Mouse (Mus musculus) heart, embryonic 12.5 days (tissue): Measurements from ENCODE around the gene Tcl1b1. TPM values are rescaled to one million over a fixed set of nuclear protein-coding genes. Genes with fewer than 3 reads are reported as not detected.
"Not testable (repeated sequence)": the region's sequence is repeated elsewhere in the genome, so short reads cannot be mapped to it uniquely, and the experiment has no call there.

Source experiments
- ATAC-seq: fragments of 200-750 bp; cut with Nextera tagmentation; 2 replicates; pipeline ENCODE4 v1.8.0; 2017; ENCODE audit warnings: moderate TSS enrichment, moderate library complexity; ENCODE audit not compliant: insufficient number of reproducible peaks, low FRiP score
- H3K27ac ChIP-seq: fragments of 300-500 bp; sonication (generic); 2 replicates; pipeline ENCODE4 v1.5.1; 2016; ENCODE audit warnings: mild to moderate bottlenecking, moderate library complexity; ENCODE audit not compliant: poor library complexity, severe bottlenecking
- H3K27me3 ChIP-seq: fragments of 300-500 bp; sonication (generic); replicated peaks from 2 replicates; pipeline ENCODE4 v1.6.1; 2016; ENCODE audit warnings: mild to moderate bottlenecking, moderate library complexity
- H3K36me3 ChIP-seq: fragments of 300-500 bp; sonication (generic); 2 replicates; pipeline ENCODE4 v1.6.1; 2016; ENCODE audit warnings: mild to moderate bottlenecking, moderate library complexity
- H3K4me1 ChIP-seq: fragments of 300-500 bp; sonication (generic); replicated peaks from 2 replicates; pipeline ENCODE4 v1.6.1; 2016; ENCODE audit warnings: mild to moderate bottlenecking
- H3K4me2 ChIP-seq: fragments of 300-500 bp; sonication (generic); 2 replicates; pipeline ENCODE4 v1.6.1; 2016; ENCODE audit warnings: mild to moderate bottlenecking, moderate library complexity
- H3K4me3 ChIP-seq: fragments of 300-500 bp; sonication (generic); 2 replicates; pipeline ENCODE4 v1.5.1; 2016; ENCODE audit warnings: mild to moderate bottlenecking
- H3K9ac ChIP-seq: fragments of 300-500 bp; sonication (generic); 2 replicates; pipeline ENCODE4 v1.6.1; 2016; ENCODE audit warnings: mild to moderate bottlenecking, moderate library complexity
- H3K9me3 ChIP-seq: fragments of 300-500 bp; sonication (generic); replicated peaks from 2 replicates; pipeline ENCODE4 v1.6.1; 2016; ENCODE audit warnings: mild to moderate bottlenecking, moderate library complexity
- WGBS: fragments of 180-500 bp; shearing (Covaris S2); methylation state at CpG from one replicate; pipeline ENCODE4 v1.1.7; 2016; 5-methylcytosine and 5-hydroxymethylcytosine counted together
- polyA plus RNA-seq: library from polyadenylated mRNA; unstranded; fragments of >200 nt; fragmentation: Nextera tagmentation; extraction: Ambion mirVana; gene quantifications from 2 replicates; pipeline ENCODE4 v1.2.1, GENCODE M21; 2016

Gene Tcl1b1
- polyA plus RNA-seq, 1 experiment from 2014 or later = not detected

- Histone ChIP-seq H3K27ac (no peak overlapping the region), H3K4me2 (no peak overlapping the region), H3K9ac (no peak overlapping the region), H3K4me1 (no peaks in the 10 kb centered on the region), H3K36me3 (no peaks in the 10 kb centered on the region), H3K4me3 (no peak overlapping the region), H3K27me3 (no peaks in the 10 kb centered on the region), H3K9me3 (0 out of 2 replicates have a peak, but pooled peaks cover 3% of the 10 kb centered on the region)
- 83% methylated on average over 3 of the region's 3 CpGs for WGBS
- ATAC-seq = no peak
Measured at GRCm38 (mm10) chr12:105143096-105143495, 16.4 kb upstream of the Tcl1b1 start.

GRCm38 (mm10) chr12:105144928-105145327 lies 14.6 kb upstream of the Tcl1b1 start:
- not testable (repeated sequence) for H3K4me2 ChIP-seq, H3K4me1 ChIP-seq, H3K36me3 ChIP-seq, H3K9ac ChIP-seq, H3K27me3 ChIP-seq, H3K9me3 ChIP-seq, H3K4me3 ChIP-seq, H3K27ac ChIP-seq, ATAC-seq
- WGBS = 42% methylated on average over 1 of the region's 1 CpGs

DNA sequence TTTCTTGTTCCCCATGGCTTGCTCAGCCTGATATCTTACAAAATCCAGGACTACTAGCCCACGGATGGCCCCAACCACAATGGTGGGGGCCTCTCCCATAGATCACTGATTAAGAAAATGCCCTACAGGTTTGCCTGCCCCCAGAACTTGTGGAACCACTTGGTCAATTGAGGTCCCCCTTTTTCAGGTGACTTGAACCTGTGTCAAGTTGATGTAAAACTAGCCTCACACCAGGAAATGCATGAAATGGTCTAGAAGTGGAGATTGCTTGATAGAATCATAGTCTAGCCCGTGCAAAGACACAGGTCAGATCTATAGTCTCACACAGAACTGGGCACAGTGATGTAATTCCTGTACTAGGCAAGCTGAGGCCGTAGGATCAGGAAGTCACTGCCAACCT lies 13.8 kb upstream of the Tcl1b1 start, which contains the start of gene Tcl1b2:
TSS of gene Tcl1b2 (plus strand) at position 301 of the 400 bp plus-strand sequence.
- Histone ChIP-seq H3K9ac (no peak within 1 kb of the TSS), H3K36me3 (no peaks in the 10 kb centered on the region), H3K4me1 (no peaks in the 10 kb centered on the region), H3K27ac (no peak within 1 kb of the TSS), H3K27me3 (no peaks in the 10 kb centered on the region), H3K9me3 (0 out of 2 replicates have a peak, but pooled peaks cover 3% of the 10 kb centered on the region), H3K4me3 (no peak within 1 kb of the TSS), H3K4me2 (no peak within 1 kb of the TSS)
- 69% methylated on average over 3 of the region's 3 CpGs for WGBS
- ATAC-seq = no peak

DNA sequence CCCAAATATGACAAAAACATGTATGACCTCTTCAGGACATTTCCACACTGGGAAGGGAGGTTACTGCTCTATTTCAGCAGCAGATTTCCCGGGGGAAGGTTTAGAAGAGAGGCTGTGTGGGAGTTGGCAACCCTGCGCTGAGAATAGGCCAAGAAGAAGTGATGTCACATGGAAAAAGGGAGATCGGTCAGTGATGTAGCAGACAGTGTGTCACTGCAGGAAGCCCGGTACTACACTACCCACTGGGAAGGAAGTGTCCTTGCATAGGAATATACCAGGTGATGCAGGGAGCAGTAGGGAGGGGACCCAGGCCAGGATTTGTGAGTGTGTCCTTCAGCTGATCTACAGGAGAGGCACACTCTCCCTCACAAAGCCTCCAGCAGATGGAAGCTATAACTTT lies 4.2 kb upstream of the Tcl1b1 start:
- not testable (repeated sequence) for ATAC-seq, H3K27me3 ChIP-seq
- WGBS = 51% methylated on average over 4 of the region's 4 CpGs

DNA sequence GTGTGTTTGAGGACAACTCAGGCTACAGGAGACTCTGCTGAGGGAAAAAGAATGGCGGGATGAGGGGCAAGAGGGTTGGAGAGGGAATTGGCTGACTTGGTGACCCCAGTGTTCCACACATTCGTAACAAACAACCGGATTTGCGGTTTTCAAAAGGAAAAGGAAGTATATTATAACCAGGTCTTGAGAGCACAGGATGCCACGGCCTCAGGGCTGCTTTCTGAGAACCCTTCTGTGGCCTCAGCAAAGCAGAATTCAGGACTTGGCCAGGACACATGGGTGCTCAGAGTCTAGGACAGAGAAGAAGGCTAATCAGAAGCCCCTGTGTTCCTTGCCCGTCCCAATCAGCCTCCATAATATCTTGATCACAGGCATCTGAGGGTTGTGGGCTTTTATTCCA lies 648 bp upstream of the Tcl1b1 start:
- no peak for ATAC-seq
- H3K27ac ChIP-seq = no peak overlapping the region
- 71% methylated on average over 6 of the region's 6 CpGs for WGBS

More for the DNA sequence above, 4.2 kb upstream of the Tcl1b1 start:
- H3K4me2 ChIP-seq, H3K9ac ChIP-seq, H3K36me3 ChIP-seq, H3K4me1 ChIP-seq, H3K9me3 ChIP-seq, H3K4me3 ChIP-seq, H3K27ac ChIP-seq: not testable (repeated sequence)

DNA sequence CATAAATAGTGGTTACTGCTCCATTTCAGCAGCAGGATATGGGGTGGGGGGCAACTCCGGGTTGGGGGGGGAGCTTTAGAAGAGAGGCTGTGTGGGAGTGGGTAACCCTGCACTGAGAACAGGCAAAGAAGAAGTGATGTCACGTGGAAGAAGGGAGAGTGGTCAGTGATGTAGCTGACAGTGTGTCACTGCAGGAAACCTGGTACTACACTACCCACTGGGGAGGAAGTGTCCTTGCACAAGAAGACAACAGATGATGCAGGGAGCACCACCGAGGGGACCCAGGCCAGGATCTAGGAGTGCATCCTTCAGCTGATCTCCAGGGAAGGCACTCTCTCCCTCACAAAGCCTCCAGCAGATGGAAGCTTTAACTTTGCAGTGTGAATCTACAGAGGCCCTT lies 7.2 kb downstream of the Tcl1b1 start:
- H3K4me1 ChIP-seq = no peaks in the 10 kb centered on the region
- no peaks in the 10 kb centered on the region for H3K27me3 ChIP-seq
- no peak overlapping the region for H3K9ac ChIP-seq
- WGBS = 56% methylated on average over 3 of the region's 3 CpGs
- H3K36me3 ChIP-seq = no peaks in the 10 kb centered on the region
- H3K4me2 ChIP-seq = no peak overlapping the region
- no peak for ATAC-seq
- H3K27ac ChIP-seq = no peak overlapping the region
- H3K9me3 ChIP-seq = no peaks in the 10 kb centered on the region
- H3K4me3 ChIP-seq = no peak overlapping the region

More for the DNA sequence above, 648 bp upstream of the Tcl1b1 start:
- no peaks in the 10 kb centered on the region for H3K27me3 ChIP-seq
- H3K4me1 ChIP-seq = no peaks in the 10 kb centered on the region
- no peaks in the 10 kb centered on the region for H3K9me3 ChIP-seq
- H3K4me2 ChIP-seq = no peak overlapping the region
- H3K4me3 ChIP-seq = no peak overlapping the region
- H3K36me3 ChIP-seq = no peaks in the 10 kb centered on the region
- H3K9ac ChIP-seq = no peak overlapping the region

DNA sequence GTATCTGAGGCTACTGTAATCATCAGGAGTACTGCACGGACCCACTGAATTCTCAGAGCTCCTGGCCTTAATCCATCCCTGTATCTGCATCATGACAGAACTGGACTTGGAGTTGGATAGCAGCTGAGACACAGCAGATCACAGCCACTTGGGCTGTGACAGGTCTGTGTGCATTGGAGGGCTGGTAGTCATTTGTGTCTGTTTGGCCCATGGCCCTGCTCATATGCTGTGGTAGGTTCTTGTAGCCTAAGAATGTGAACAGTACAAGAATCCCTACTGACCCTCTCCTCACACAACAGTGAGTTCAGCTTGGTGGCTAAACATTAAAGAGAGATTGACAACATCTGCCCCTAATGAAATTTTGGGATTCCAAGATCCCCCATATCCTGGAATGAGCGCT lies 13.9 kb downstream of the Tcl1b1 start:
- Histone ChIP-seq H3K9ac (no peak overlapping the region), H3K4me2 (no peak overlapping the region), H3K4me3 (no peak overlapping the region), H3K9me3 (no peaks in the 10 kb centered on the region), H3K27ac (no peak overlapping the region), H3K4me1 (no peaks in the 10 kb centered on the region), H3K27me3 (no peaks in the 10 kb centered on the region; the same call in 1 of the 2 replicates), H3K36me3 (no peaks in the 10 kb centered on the region)
- no peak for ATAC-seq
- WGBS = 59% methylated on average over 2 of the region's 2 CpGs

GRCm38 (mm10) chr12:105174318-105174717 lies 14.8 kb downstream of the Tcl1b1 start:
- H3K27ac ChIP-seq, H3K27me3 ChIP-seq, H3K9me3 ChIP-seq, ATAC-seq, H3K4me1 ChIP-seq, H3K4me2 ChIP-seq, H3K36me3 ChIP-seq, H3K4me3 ChIP-seq, H3K9ac ChIP-seq: not testable (repeated sequence)
- 15% methylated on average over 2 of the region's 2 CpGs for WGBS

DNA sequence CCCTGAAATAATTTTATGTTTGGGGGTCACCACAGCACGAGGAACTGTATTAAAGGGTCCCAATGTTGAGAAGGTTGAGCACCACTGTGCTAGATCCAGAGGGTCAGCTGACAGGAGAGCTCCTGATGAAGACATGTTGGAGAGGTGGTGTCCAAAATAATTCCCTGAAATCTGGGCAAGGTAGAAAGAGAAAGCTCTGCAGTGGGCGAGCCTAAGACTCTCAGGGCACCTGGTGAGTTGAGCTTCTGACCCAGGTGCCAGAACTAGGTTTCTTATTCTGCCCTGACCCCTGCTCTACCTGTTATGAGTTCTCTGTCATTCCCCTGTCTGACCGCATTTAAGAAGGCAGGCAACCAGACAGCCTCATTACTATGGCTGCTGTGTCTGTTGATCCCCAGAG lies 16.6 kb downstream of the Tcl1b1 start, which contains the start of gene Tcl1b5:
TSS of gene Tcl1b5 (plus strand) at position 301 of the 400 bp plus-strand sequence.
- not testable (repeated sequence) for H3K36me3 ChIP-seq, ATAC-seq, H3K4me3 ChIP-seq, H3K9me3 ChIP-seq, H3K27ac ChIP-seq, H3K4me1 ChIP-seq, H3K27me3 ChIP-seq, H3K4me2 ChIP-seq, H3K9ac ChIP-seq
- 51% methylated on average over 3 of the region's 3 CpGs for WGBS

DNA sequence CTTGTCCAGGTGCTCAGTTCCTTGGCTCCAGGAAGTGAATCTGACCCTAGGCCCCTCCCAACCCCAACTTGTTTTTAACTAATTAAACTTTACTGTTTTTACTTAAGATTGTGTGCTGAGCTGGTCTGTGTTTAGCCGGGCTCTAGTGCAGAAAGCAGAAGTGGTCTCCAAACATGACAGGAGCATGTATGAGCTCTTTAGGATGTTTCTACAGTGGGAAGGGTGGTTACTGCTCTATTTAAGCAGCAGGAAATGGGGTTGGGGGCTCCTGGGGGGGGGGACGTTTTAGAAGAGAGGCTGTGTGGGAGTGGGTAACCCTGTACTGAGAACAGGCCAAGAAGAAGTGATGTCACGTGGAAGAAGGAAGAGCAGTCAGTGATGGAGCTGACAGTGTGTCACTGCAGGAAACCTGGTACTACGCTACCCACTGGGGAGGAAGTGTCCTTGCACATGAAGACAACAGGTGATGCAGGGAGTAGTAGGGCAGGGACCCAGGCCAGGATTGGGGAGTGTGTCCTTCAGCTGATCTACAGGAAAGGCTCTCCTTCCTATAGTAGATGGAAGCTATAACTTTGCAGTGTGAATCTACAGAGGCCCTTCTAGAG lies 21.7 kb downstream of the Tcl1b1 start:
- not testable (repeated sequence) for H3K27me3 ChIP-seq, H3K4me1 ChIP-seq, H3K36me3 ChIP-seq, H3K4me2 ChIP-seq, ATAC-seq, H3K9ac ChIP-seq, H3K27ac ChIP-seq, H3K9me3 ChIP-seq, H3K4me3 ChIP-seq
- WGBS = 72% methylated on average over 4 of the region's 4 CpGs

DNA sequence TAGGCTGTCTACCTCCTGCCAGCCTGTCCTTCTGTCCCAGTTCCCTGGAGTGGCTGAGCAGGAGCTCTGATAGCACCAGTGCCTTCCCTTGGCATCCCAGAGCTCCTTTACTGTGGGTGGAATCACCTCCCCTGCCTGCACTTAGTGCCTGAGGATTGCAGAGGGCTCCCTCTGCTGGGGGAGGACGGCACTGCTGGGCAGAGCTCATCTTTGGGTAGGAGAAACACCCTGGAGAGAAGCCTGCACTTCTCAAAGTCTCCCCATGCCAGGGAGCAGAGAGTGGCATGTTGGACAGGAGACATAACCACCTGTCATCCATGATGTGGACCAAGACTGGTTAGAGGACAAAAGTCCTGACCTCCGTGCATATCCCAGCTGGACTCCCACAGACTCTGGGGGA lies 29.5 kb downstream of the Tcl1b1 start:
- not testable (repeated sequence) for H3K36me3 ChIP-seq, H3K4me2 ChIP-seq, H3K27me3 ChIP-seq, ATAC-seq, H3K9ac ChIP-seq, H3K27ac ChIP-seq, H3K4me1 ChIP-seq, H3K4me3 ChIP-seq
- 0 out of 2 replicates have a peak, but pooled peaks cover 11% of the 10 kb centered on the region for H3K9me3 ChIP-seq
- WGBS = 29% methylated on average over 2 of the region's 2 CpGs

GRCm38 (mm10) chr12:105190743-105191142 lies 31.3 kb downstream of the Tcl1b1 start, which contains the start of gene Tcl1b3:
Tcl1b3 (plus strand) TSS chr12:105191043.
- H3K27me3 ChIP-seq, H3K27ac ChIP-seq, H3K4me2 ChIP-seq, H3K9ac ChIP-seq, H3K4me3 ChIP-seq, H3K36me3 ChIP-seq, H3K4me1 ChIP-seq, ATAC-seq: not testable (repeated sequence)
- 0 out of 2 replicates have a peak, but pooled peaks cover 11% of the 10 kb centered on the region for H3K9me3 ChIP-seq
- WGBS = 88% methylated on average over 6 of the region's 6 CpGs
